Mouse (Mus musculus): Measurements from ENCODE around the gene Rgsl1. TPM values are rescaled to one million over a fixed set of nuclear protein-coding genes. Genes with fewer than 3 reads are reported as not detected.

Rgsl1 gene
- polyA plus RNA-seq, 1 experiment from 2014 or later, result not detected

DNA sequence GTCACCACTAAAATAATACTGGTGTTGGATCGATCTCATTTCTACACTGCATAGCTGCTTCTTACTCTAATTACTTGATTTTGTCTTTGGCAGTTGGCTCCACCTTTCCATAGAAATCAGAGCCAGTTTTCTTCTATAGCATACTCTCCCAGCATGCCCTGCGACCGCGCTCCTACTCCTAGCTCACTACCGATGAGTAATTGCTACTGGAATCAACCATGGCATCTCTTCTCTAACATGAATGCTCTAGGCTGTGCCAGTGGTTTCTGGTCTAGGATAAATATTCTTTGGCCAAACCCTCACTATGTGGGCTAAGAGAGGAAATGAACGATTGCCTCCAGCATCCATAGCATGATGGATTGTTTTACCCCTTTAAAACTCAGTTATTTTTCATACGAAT is 2.5 kb upstream of the Rgsl1 start:
- 93% methylated on average over 7 of the region's 7 CpGs for WGBS
- H3K9ac ChIP-seq (ENCODE audit: low read length), result no peak overlapping the region

DNA sequence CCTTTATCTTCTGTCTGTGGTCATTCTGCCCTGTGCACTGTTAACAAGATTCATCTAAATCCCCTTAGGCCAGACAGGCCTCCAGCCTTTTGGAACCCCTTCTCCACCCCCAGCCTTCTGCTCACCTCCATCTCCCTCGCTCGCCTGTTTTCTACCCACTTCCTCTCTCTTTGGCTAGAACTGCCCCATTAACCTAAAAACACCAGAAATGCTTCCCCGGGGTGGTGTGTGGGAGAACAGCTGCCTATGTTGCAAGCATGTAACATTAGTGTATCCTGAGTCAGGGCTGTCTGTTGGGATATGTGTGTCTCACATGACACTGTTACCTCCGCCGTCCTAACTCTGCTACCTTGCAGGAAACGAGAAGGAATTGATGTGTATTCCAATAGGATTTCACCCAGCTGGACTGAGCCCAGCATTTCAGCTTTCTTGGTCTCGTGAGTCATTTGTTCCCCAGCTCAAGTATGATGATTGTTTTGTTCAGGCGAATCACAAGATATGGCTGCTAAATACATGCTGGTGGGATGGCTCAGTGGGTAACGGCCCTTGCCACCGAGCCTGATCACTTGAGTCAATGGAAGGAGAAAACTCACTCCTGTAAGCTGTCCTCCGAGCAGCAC is 1.7 kb downstream of the Rgsl1 start:
- WGBS, result 90% methylated on average over 11 of the region's 11 CpGs
- Histone ChIP-seq H3K27ac (ENCODE audit: low read depth, low read length) (no peak overlapping the region), H3K36me3 (ENCODE audit: control insufficient read depth, insufficient read depth, low read length) (no peaks in the 10 kb centered on the region), H3K27me3 (ENCODE audit: control insufficient read depth, insufficient read depth, low read length) (no peaks in the 10 kb centered on the region), H3K9ac (ENCODE audit: low read length) (no peak overlapping the region), H3K4me1 (replicated peaks; ENCODE audit: control insufficient read depth, insufficient read depth, low read length) (no peaks in the 10 kb centered on the region), H3K9me3 (ENCODE audit: control insufficient read depth, low read length) (no peaks in the 10 kb centered on the region), H3K4me3 (ENCODE audit: low read depth, low read length) (no peak overlapping the region), H3K4me2 (ENCODE audit: low read depth, low read length, severe bottlenecking) (no peak overlapping the region)
- ATAC-seq (replicated peaks; ENCODE audit: low FRiP score), result no peak
- DNase-seq (ENCODE audit: low spot score), result no peak

More for the DNA sequence above, 2.5 kb upstream of the Rgsl1 start:
- Histone ChIP-seq H3K4me1 (replicated peaks; ENCODE audit: control insufficient read depth, insufficient read depth, low read length) (no peaks in the 10 kb centered on the region), H3K27ac (ENCODE audit: low read depth, low read length) (no peak overlapping the region), H3K9me3 (ENCODE audit: control insufficient read depth, low read length) (no peaks in the 10 kb centered on the region), H3K36me3 (ENCODE audit: control insufficient read depth, insufficient read depth, low read length) (no peaks in the 10 kb centered on the region), H3K4me2 (ENCODE audit: low read depth, low read length, severe bottlenecking) (no peak overlapping the region), H3K4me3 (ENCODE audit: low read depth, low read length) (no peak overlapping the region), H3K27me3 (ENCODE audit: control insufficient read depth, insufficient read depth, low read length) (no peaks in the 10 kb centered on the region)
- ATAC-seq (replicated peaks; ENCODE audit: low FRiP score) (no peak), DNase-seq (ENCODE audit: low spot score) (no peak)

DNA sequence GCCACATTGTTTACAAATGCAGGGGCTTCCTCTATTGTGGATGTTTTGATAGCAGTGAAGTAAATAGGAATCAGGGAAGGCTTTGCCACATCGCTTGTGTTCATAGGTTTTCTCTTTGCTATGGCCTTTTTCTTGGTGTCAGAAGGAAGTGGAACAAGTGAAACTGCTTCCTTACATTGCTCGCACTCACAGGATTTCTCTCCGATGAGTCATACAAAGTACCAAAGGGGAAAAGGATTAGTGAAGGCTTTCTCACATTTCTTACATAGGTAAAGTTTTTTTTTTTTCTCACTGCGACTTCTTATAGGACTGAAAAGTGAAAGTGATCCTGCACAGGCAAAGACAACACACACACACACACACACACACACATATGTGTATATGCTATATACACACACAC is 7.9 kb downstream of the Rgsl1 start:
- 85% methylated on average over 4 of the region's 4 CpGs for WGBS
- H3K4me2 ChIP-seq (ENCODE audit: low read depth, low read length, severe bottlenecking), result no peak overlapping the region

DNA sequence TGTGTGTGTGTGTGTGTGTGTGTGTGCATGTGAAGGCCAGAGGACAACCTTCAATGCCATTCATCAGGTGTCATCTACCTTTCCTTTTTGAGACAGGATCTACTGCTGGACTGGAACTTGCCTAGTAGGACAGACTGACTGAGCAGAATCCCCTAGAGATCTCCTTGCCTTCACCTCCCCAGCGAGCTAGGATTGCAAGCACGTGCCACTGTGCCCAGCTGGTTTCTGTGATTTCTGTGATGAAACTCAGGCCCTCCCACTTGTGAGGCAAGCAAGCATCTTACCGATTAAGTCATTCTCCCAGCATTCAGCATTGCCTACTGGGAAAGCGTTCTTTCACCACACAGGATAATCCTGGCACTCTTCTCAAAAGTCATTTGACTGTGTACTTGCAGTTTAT is 13.2 kb downstream of the Rgsl1 start:
- WGBS, result 80% methylated on average over 4 of the region's 4 CpGs
- Histone ChIP-seq H3K4me3 (ENCODE audit: low read depth, low read length) (no peak overlapping the region), H3K4me1 (replicated peaks; ENCODE audit: control insufficient read depth, insufficient read depth, low read length) (no peaks in the 10 kb centered on the region), H3K36me3 (ENCODE audit: control insufficient read depth, insufficient read depth, low read length) (no peaks in the 10 kb centered on the region), H3K4me2 (ENCODE audit: low read depth, low read length, severe bottlenecking) (no peak overlapping the region), H3K9me3 (ENCODE audit: control insufficient read depth, low read length) (no peaks in the 10 kb centered on the region), H3K27me3 (ENCODE audit: control insufficient read depth, insufficient read depth, low read length) (no peaks in the 10 kb centered on the region), H3K9ac (ENCODE audit: low read length) (no peak overlapping the region), H3K27ac (ENCODE audit: low read depth, low read length) (no peak overlapping the region)
- ATAC-seq (replicated peaks; ENCODE audit: low FRiP score) (no peak), DNase-seq (ENCODE audit: low spot score) (no peak)

More for the DNA sequence above, 7.9 kb downstream of the Rgsl1 start:
- Histone ChIP-seq H3K4me1 (replicated peaks; ENCODE audit: control insufficient read depth, insufficient read depth, low read length) (no peaks in the 10 kb centered on the region), H3K9ac (ENCODE audit: low read length) (no peak overlapping the region), H3K9me3 (ENCODE audit: control insufficient read depth, low read length) (no peaks in the 10 kb centered on the region), H3K4me3 (ENCODE audit: low read depth, low read length) (no peak overlapping the region), H3K27me3 (ENCODE audit: control insufficient read depth, insufficient read depth, low read length) (no peaks in the 10 kb centered on the region), H3K27ac (ENCODE audit: low read depth, low read length) (no peak overlapping the region), H3K36me3 (ENCODE audit: control insufficient read depth, insufficient read depth, low read length) (no peaks in the 10 kb centered on the region)
- ATAC-seq (replicated peaks; ENCODE audit: low FRiP score) (no peak), DNase-seq (ENCODE audit: low spot score) (no peak)

DNA sequence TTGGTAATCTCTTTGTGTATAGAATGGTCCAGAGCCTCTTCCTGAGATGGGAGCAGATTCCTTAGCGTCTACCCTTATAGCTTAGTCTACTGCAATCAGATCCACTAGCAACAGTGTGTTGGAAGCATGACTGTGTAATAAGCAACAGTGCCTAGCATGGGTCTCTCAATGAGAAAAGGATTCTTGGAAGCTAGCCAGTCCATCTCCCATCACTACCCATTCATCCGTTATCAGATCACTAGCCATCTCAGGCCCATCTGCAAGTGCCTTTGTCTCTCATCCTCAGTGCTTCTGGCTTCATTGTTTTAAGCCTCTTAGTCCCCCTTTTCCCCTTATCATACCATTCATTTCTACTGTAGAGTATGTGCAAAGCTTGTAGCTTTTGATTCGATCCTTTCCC is 23.7 kb downstream of the Rgsl1 start:
- Histone ChIP-seq H3K4me3 (ENCODE audit: low read depth, low read length) (no peak overlapping the region), H3K27ac (ENCODE audit: low read depth, low read length) (no peak overlapping the region), H3K36me3 (ENCODE audit: control insufficient read depth, insufficient read depth, low read length) (no peaks in the 10 kb centered on the region), H3K9me3 (ENCODE audit: control insufficient read depth, low read length) (no peaks in the 10 kb centered on the region), H3K9ac (ENCODE audit: low read length) (no peak overlapping the region), H3K27me3 (ENCODE audit: control insufficient read depth, insufficient read depth, low read length) (no peaks in the 10 kb centered on the region), H3K4me2 (ENCODE audit: low read depth, low read length, severe bottlenecking) (no peak overlapping the region), H3K4me1 (replicated peaks; ENCODE audit: control insufficient read depth, insufficient read depth, low read length) (no peaks in the 10 kb centered on the region)
- WGBS, result 82% methylated on average over 3 of the region's 3 CpGs
- ATAC-seq (replicated peaks; ENCODE audit: low FRiP score), result no peak
- no peak for DNase-seq (ENCODE audit: low spot score)

DNA sequence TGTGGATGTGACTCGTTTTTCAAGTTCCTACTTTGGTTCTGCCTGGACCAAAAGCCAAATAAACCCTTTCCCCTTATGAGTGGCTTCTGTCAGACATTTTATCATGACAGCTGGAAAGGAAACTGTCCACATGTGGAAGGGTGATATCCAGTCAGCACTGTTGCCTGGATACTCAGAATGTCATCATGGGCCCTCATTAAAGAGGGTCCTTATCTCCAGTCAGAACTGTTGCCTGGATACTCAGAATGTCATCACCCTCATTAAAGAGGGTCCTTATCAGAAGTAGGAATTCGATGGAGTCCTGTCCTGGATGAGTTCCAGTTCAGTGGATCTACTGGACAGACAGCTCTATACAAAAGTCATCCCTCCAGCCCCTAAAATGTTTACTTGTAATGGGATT is 29.7 kb downstream of the Rgsl1 start:
- 59% methylated on average over 2 of the region's 2 CpGs for WGBS
- Histone ChIP-seq H3K4me3 (ENCODE audit: low read depth, low read length) (no peak overlapping the region), H3K36me3 (ENCODE audit: control insufficient read depth, insufficient read depth, low read length) (no peaks in the 10 kb centered on the region), H3K4me2 (ENCODE audit: low read depth, low read length, severe bottlenecking) (no peak overlapping the region), H3K9ac (ENCODE audit: low read length) (no peak overlapping the region), H3K27ac (ENCODE audit: low read depth, low read length) (no peak overlapping the region), H3K27me3 (ENCODE audit: control insufficient read depth, insufficient read depth, low read length) (no peaks in the 10 kb centered on the region), H3K9me3 (ENCODE audit: control insufficient read depth, low read length) (no peaks in the 10 kb centered on the region), H3K4me1 (replicated peaks; ENCODE audit: control insufficient read depth, insufficient read depth, low read length) (no peaks in the 10 kb centered on the region)
- no peak for ATAC-seq (replicated peaks; ENCODE audit: low FRiP score)
- DNase-seq (ENCODE audit: low spot score), result no peak

DNA sequence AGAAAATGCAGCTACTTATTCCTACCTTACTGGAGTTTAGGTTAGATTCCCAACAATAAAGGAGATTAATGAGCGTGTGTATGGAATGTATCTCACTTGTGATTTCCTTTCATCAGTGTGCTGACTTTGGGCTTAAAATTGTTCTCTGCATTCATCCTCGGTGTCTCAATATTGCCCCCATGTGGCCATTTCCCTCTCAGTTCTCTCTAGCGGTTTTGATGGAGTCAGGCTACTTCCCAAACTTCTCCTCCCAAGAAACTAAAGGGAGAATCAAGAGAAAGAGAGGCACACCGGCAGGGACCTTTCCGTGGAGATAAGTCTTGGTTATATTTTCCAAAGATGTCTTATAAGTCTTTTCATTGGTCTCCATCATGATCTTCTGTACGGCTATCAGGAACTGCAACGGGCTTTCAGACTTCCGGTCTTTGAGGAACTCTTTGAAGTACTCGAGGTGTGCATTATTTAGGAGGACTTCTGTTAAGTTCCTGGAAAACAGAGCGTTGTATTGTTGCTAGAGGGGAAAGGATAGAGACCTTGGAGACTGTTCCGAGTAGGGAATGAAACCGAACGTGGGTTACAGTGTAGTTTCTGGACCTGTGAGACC is 36.5 kb downstream of the Rgsl1 start:
- ATAC-seq (replicated peaks; ENCODE audit: low FRiP score), result no peak
- Histone ChIP-seq H3K4me3 (ENCODE audit: low read depth, low read length) (no peak overlapping the region), H3K27ac (ENCODE audit: low read depth, low read length) (no peak overlapping the region), H3K4me1 (replicated peaks; ENCODE audit: control insufficient read depth, insufficient read depth, low read length) (no peaks in the 10 kb centered on the region), H3K9ac (ENCODE audit: low read length) (no peak overlapping the region), H3K9me3 (ENCODE audit: control insufficient read depth, low read length) (no peaks in the 10 kb centered on the region), H3K36me3 (ENCODE audit: control insufficient read depth, insufficient read depth, low read length) (no peaks in the 10 kb centered on the region), H3K27me3 (ENCODE audit: control insufficient read depth, insufficient read depth, low read length) (no peaks in the 10 kb centered on the region), H3K4me2 (ENCODE audit: low read depth, low read length, severe bottlenecking) (no peak overlapping the region)
- peak; percentile 63 for DNase-seq (ENCODE audit: low spot score)
- 54% methylated on average over 13 of the region's 13 CpGs for WGBS

DNA sequence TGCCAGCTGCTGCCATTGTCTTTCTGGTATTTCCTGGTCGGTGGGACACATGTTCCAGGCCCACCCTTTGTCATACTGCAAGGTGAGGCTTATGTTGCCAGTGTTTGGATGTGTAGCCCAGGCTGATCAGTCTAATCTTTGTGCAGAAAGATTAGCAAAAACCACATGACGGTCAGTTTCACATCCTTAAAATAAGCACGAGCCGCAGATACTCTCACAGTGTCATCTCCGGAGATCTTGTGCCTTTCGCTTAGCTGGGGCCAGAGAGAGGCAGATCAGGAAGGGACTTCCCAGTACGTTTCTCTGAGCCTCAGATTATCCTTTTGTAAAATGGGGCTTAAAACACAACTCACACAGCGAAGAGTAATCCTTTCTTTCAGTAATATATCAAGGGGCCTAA is 40.4 kb downstream of the Rgsl1 start:
- Histone ChIP-seq H3K4me2 (ENCODE audit: low read depth, low read length, severe bottlenecking) (no peak overlapping the region), H3K4me3 (ENCODE audit: low read depth, low read length) (no peak overlapping the region), H3K36me3 (ENCODE audit: control insufficient read depth, insufficient read depth, low read length) (no peaks in the 10 kb centered on the region), H3K27ac (ENCODE audit: low read depth, low read length) (no peak overlapping the region), H3K27me3 (ENCODE audit: control insufficient read depth, insufficient read depth, low read length) (no peaks in the 10 kb centered on the region), H3K9me3 (ENCODE audit: control insufficient read depth, low read length) (no peaks in the 10 kb centered on the region), H3K4me1 (replicated peaks; ENCODE audit: control insufficient read depth, insufficient read depth, low read length) (no peaks in the 10 kb centered on the region), H3K9ac (ENCODE audit: low read length) (no peak overlapping the region)
- 57% methylated on average over 8 of the region's 8 CpGs for WGBS
- ATAC-seq (replicated peaks; ENCODE audit: low FRiP score), result no peak
- no peak for DNase-seq (ENCODE audit: low spot score)

DNA sequence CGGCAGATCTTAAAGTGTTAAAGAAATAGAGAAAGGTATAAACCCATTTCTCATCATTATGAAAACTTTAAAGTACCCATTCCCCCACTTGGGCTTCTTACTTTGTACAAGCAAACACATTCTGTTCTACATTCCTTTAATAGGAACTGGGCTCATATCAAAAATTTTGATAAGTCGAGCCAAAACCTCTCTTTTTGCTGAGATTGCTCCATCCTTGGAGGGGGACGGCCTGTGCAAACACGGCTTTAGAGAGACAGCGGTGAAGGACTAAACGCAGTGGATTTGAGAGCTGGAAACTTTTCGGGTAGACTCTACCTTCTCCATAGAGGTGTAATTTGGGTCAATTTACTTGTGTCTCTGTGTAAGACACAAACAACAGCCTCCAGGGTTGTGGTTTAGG is 41.3 kb downstream of the Rgsl1 start:
- no peaks in the 10 kb centered on the region for H3K4me1 ChIP-seq (replicated peaks; ENCODE audit: control insufficient read depth, insufficient read depth, low read length)
- DNase-seq (ENCODE audit: low spot score), result no peak
- H3K4me3 ChIP-seq (ENCODE audit: low read depth, low read length), result no peak overlapping the region
- no peaks in the 10 kb centered on the region for H3K27me3 ChIP-seq (ENCODE audit: control insufficient read depth, insufficient read depth, low read length)
- H3K9ac ChIP-seq (ENCODE audit: low read length), result no peak overlapping the region
- H3K36me3 ChIP-seq (ENCODE audit: control insufficient read depth, insufficient read depth, low read length), result no peaks in the 10 kb centered on the region
- H3K9me3 ChIP-seq (ENCODE audit: control insufficient read depth, low read length), result no peaks in the 10 kb centered on the region
- no peak overlapping the region for H3K4me2 ChIP-seq (ENCODE audit: low read depth, low read length, severe bottlenecking)
- no peak overlapping the region for H3K27ac ChIP-seq (ENCODE audit: low read depth, low read length)
- no peak for ATAC-seq (replicated peaks; ENCODE audit: low FRiP score)
- 74% methylated on average over 7 of the region's 7 CpGs for WGBS

Data from forebrain, embryonic 11.5 days (tissue).